Mouse (Mus musculus) forebrain, embryonic 16.5 days (tissue): ENCODE data around the gene Nup107. TPM values are rescaled to one million over a fixed set of nuclear protein-coding genes. Genes with fewer than 3 reads are reported as not detected.

ENCODE experiments used
- ATAC-seq: fragments of 200-750 bp; cut with Nextera tagmentation; 2 replicates; pipeline ENCODE4 v1.8.0; 2017; ENCODE audit warnings: mild to moderate bottlenecking, moderate library complexity
- H3K27ac ChIP-seq: fragments of 300-500 bp; sonication (generic); 2 replicates; pipeline ENCODE4 v1.5.1; 2014; ENCODE audit warnings: low read length, control low read depth
- H3K27me3 ChIP-seq: fragments of 300-500 bp; sonication (generic); replicated peaks from 2 replicates; pipeline ENCODE4 v1.6.1; 2014; ENCODE audit warnings: low read length; ENCODE audit not compliant: control insufficient read depth, insufficient read depth
- H3K36me3 ChIP-seq: fragments of 300-500 bp; sonication (generic); 2 replicates; pipeline ENCODE4 v1.6.1; 2014; ENCODE audit not compliant: control insufficient read depth, insufficient read depth
- H3K4me1 ChIP-seq: fragments of 300-500 bp; sonication (generic); replicated peaks from 2 replicates; pipeline ENCODE4 v1.6.1; 2014; ENCODE audit warnings: low read length; ENCODE audit not compliant: control insufficient read depth, insufficient read depth
- H3K4me2 ChIP-seq: fragments of 300-500 bp; sonication (generic); 2 replicates; pipeline ENCODE4 v1.6.1; 2014; ENCODE audit warnings: mild to moderate bottlenecking, low read length, control low read depth
- H3K4me3 ChIP-seq: fragments of 300-500 bp; sonication (generic); replicated peaks from 2 replicates; pipeline ENCODE4 v1.5.1; 2014; ENCODE audit warnings: mild to moderate bottlenecking, low read length, control low read depth
- H3K9ac ChIP-seq: fragments of 300-500 bp; sonication (generic); replicated peaks from 2 replicates; pipeline ENCODE4 v1.6.1; 2014; ENCODE audit warnings: low read depth, low read length, control low read depth
- H3K9me3 ChIP-seq: fragments of 300-500 bp; sonication (generic); 2 replicates; pipeline ENCODE4 v1.6.1; 2016; ENCODE audit warnings: low read length; ENCODE audit not compliant: control insufficient read depth
- WGBS: fragments of 180-500 bp; shearing (Covaris S2); extraction: QIAGEN DNeasy Blood & Tissue Kit; methylation state at CpG from one replicate; pipeline ENCODE4 v1.1.7; 2014; 5-methylcytosine and 5-hydroxymethylcytosine counted together
- polyA plus RNA-seq: library from polyadenylated mRNA; unstranded; fragments of >200 nt; fragmentation: Nextera tagmentation; extraction: Ambion mirVana; gene quantifications from 2 replicates; pipeline ENCODE4 v1.2.1, GENCODE M21; 2015

Nup107 gene
- polyA plus RNA-seq, 1 experiment from 2014 or later = 57.9 TPM

DNA sequence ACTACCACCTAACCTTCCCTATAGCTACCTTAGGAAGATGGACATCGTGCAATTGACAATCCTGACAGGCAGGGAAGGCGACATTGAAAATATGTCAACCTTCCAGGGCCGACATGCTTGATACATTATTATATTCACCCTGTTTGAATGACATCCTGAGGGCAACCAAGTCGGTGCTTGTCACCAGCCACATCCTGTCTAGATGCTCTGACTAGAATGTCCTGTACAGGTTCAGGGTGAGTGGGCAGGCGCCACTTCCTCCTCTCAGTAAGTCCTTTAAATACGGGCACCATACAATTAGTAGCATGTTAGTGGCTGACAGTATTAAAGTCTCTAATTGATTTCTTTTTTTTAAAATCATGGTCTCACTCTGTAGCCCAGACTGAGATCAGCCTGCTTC, 15.6 kb upstream of the Nup107 start:
- H3K27me3 ChIP-seq = no peaks in the 10 kb centered on the region
- no peak overlapping the region for H3K4me2 ChIP-seq
- no peak overlapping the region for H3K27ac ChIP-seq
- H3K4me3 ChIP-seq = no peak overlapping the region
- no peak overlapping the region for H3K9ac ChIP-seq
- no peaks in the 10 kb centered on the region for H3K4me1 ChIP-seq
- no peak for ATAC-seq
- no peaks in the 10 kb centered on the region for H3K9me3 ChIP-seq
- H3K36me3 ChIP-seq = peaks cover 1% of the 10 kb centered on the region; the same call in 1 of the 2 replicates
- WGBS = 87% methylated on average over 6 of the region's 6 CpGs

DNA sequence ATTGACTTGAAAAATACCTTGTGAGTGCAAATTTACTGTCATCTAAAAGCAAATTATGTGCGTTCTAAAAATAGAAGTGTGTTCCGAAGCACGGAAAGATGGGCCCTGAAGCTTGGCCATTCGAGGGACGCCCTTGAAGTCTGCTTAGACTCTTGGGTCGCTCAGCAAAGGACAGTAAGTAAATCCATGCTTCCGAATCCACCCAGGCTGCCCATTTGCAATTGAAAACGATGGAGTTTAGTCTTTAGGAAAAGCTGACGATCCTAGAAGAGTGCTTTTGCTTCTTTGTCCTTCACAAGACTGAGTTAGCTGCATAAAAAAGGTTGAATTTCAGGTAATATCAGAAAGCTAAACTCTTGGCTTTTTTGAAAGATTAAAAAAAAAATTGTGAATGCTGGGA, 13.4 kb upstream of the Nup107 start:
- Histone ChIP-seq H3K4me3 (no peak overlapping the region), H3K4me1 (no peaks in the 10 kb centered on the region), H3K27ac (no peak overlapping the region), H3K9me3 (no peaks in the 10 kb centered on the region), H3K36me3 (no peaks in the 10 kb centered on the region), H3K9ac (no peak overlapping the region), H3K4me2 (no peak overlapping the region), H3K27me3 (no peaks in the 10 kb centered on the region)
- WGBS = 59% methylated on average over 9 of the region's 9 CpGs
- no peak for ATAC-seq

- Histone ChIP-seq H3K27ac (no peak overlapping the region), H3K4me1 (no peaks in the 10 kb centered on the region), H3K9me3 (no peaks in the 10 kb centered on the region), H3K9ac (no peak overlapping the region), H3K4me2 (no peak overlapping the region), H3K27me3 (no peaks in the 10 kb centered on the region), H3K36me3 (no peaks in the 10 kb centered on the region), H3K4me3 (no peak overlapping the region)
- no peak for ATAC-seq
- 88% methylated on average over 31 of the region's 31 CpGs for WGBS
These were observed 11.7 kb upstream of the Nup107 start for GRCm38 (mm10) chr10:117803870-117804850.

DNA sequence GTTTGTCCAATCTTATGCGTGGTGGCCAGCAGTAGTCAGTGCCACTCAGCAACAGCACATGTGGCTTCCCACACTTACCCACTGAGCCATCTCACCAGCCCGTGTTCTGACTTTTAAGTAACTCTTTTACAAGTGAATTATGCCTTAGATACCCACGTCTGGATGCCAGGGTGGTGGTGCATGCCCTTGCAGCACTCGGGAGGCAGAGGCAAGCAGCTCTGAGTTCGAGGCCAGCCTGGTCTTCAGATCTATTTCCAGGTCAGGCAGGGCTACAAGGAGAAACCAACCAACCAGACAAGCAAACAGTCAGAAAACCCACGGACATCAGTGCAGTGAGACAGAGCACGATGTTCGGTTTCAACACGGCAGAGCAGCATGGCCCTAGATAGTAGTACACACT, 9.4 kb upstream of the Nup107 start:
- Histone ChIP-seq H3K27ac (no peak overlapping the region), H3K4me1 (no peaks in the 10 kb centered on the region), H3K9me3 (no peaks in the 10 kb centered on the region), H3K4me3 (no peak overlapping the region), H3K9ac (no peak overlapping the region), H3K27me3 (no peaks in the 10 kb centered on the region), H3K36me3 (no peaks in the 10 kb centered on the region), H3K4me2 (no peak overlapping the region)
- WGBS = 91% methylated on average over 9 of the region's 9 CpGs
- ATAC-seq = no peak

DNA sequence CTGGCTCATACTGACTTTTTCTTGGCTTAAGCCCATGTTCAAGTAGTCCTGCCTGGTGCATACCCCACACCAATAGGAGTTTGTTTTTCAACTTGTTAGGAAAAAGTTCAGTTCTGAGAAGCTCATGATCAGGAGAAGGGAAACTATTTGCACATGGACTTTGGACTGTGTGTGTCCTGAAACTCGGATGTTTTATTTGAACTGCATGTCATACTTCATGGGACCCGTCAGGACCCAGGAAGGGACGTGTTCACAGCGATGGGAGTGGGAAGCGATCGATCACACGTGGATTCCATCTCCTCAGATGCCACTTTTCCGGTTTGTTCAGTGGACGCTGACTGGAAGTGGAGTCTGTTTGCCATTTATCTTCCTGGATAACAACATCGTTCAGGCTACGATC, 7.3 kb upstream of the Nup107 start:
- no peak for ATAC-seq
- Histone ChIP-seq H3K4me1 (no peaks in the 10 kb centered on the region), H3K27ac (no peak overlapping the region), H3K9ac (no peak overlapping the region), H3K9me3 (no peaks in the 10 kb centered on the region), H3K36me3 (no peaks in the 10 kb centered on the region), H3K4me2 (no peak overlapping the region), H3K27me3 (no peaks in the 10 kb centered on the region), H3K4me3 (no peak overlapping the region)
- 96% methylated on average over 11 of the region's 11 CpGs for WGBS

GRCm38 (mm10) chr10:117798436-117799035, 6.0 kb upstream of the Nup107 start:
- no peak overlapping the region for H3K27ac ChIP-seq
- no peaks in the 10 kb centered on the region for H3K4me1 ChIP-seq
- WGBS = 86% methylated on average over 6 of the region's 6 CpGs
- H3K27me3 ChIP-seq = no peaks in the 10 kb centered on the region
- no peak overlapping the region for H3K4me3 ChIP-seq
- ATAC-seq = no peak
- no peaks in the 10 kb centered on the region for H3K9me3 ChIP-seq
- no peak overlapping the region for H3K9ac ChIP-seq
- no peak overlapping the region for H3K4me2 ChIP-seq
- H3K36me3 ChIP-seq = no peaks in the 10 kb centered on the region

DNA sequence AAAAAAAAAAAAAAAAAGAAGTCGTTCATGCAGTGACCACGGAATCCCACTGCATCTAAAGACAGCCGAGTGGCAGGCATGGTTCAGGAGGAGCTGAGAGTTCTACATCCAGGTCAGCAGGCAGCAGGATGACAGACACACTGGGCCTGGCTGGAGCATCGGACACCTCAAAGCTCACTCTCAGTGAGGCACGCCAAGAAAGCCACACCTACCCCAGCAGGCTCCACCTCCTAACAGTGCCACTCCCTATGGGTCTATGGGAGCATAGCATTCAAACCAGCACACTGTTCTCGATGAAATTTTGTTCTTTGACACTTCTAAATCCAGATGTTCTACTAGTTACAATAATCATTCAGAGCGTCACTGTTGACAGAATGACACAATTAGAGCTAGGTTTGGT, 5.2 kb upstream of the Nup107 start:
- WGBS = 77% methylated on average over 7 of the region's 7 CpGs
- no peak for ATAC-seq
- H3K4me3 ChIP-seq = no peak overlapping the region

GRCm38 (mm10) chr10:117797106-117797505, 4.6 kb upstream of the Nup107 start:
- Histone ChIP-seq H3K36me3 (no peaks in the 10 kb centered on the region), H3K9ac (no peak overlapping the region), H3K4me1 (peaks cover 4% of the 10 kb centered on the region; the same call in 1 of the 2 replicates), H3K27me3 (no peaks in the 10 kb centered on the region), H3K4me2 (no peak overlapping the region), H3K27ac (no peak overlapping the region), H3K9me3 (no peaks in the 10 kb centered on the region), H3K4me3 (no peak overlapping the region)
- WGBS = 93% methylated on average over 12 of the region's 12 CpGs
- ATAC-seq = no peak

More for the DNA sequence above, 5.2 kb upstream of the Nup107 start:
- Histone ChIP-seq H3K4me2 (no peak overlapping the region), H3K9me3 (no peaks in the 10 kb centered on the region), H3K27me3 (no peaks in the 10 kb centered on the region), H3K27ac (no peak overlapping the region), H3K4me1 (peaks cover 4% of the 10 kb centered on the region; the same call in 1 of the 2 replicates), H3K9ac (no peak overlapping the region), H3K36me3 (no peaks in the 10 kb centered on the region)

- WGBS = 96% methylated on average over 7 of the region's 7 CpGs
- H3K4me2 ChIP-seq = no peak overlapping the region
- no peaks in the 10 kb centered on the region for H3K36me3 ChIP-seq
- H3K9ac ChIP-seq = no peak overlapping the region
- H3K27me3 ChIP-seq = no peaks in the 10 kb centered on the region
- H3K4me1 ChIP-seq = peaks cover 13% of the 10 kb centered on the region
- no peaks in the 10 kb centered on the region for H3K9me3 ChIP-seq
- ATAC-seq = no peak
- H3K4me3 ChIP-seq = no peak overlapping the region
- no peak overlapping the region for H3K27ac ChIP-seq
These were observed 3.7 kb upstream of the Nup107 start for GRCm38 (mm10) chr10:117796181-117796580.
